Mouse (Mus musculus) hindbrain, embryonic 16.5 days (tissue): ENCODE results near the gene Xrcc6. TPM values are rescaled to one million over a fixed set of nuclear protein-coding genes. Genes with fewer than 3 reads are reported as not detected.

ENCODE experiments used
- ATAC-seq: fragments of 200-750 bp; cut with Nextera tagmentation; 2 replicates; pipeline ENCODE4 v1.8.0; 2017; ENCODE audit warnings: moderate TSS enrichment, moderate library complexity
- H3K27ac ChIP-seq: fragments of 300-500 bp; sonication (generic); 2 replicates; pipeline ENCODE4 v1.5.1; 2014; ENCODE audit warnings: low read depth, mild to moderate bottlenecking, control low read depth, low read length, moderate library complexity
- H3K27me3 ChIP-seq: fragments of 300-500 bp; sonication (generic); replicated peaks from 2 replicates; pipeline ENCODE4 v1.6.1; 2014; ENCODE audit warnings: low read length; ENCODE audit not compliant: control insufficient read depth, insufficient read depth
- H3K36me3 ChIP-seq: fragments of 300-500 bp; sonication (generic); 2 replicates; pipeline ENCODE4 v1.6.1; 2014; ENCODE audit warnings: mild to moderate bottlenecking, low read length, moderate library complexity, mixed read lengths; ENCODE audit not compliant: control insufficient read depth, insufficient read depth
- H3K4me1 ChIP-seq: fragments of 300-500 bp; sonication (generic); 2 replicates; pipeline ENCODE4 v1.6.1; 2014; ENCODE audit warnings: low read depth, low read length; ENCODE audit not compliant: control insufficient read depth, insufficient read depth
- H3K4me2 ChIP-seq: fragments of 300-500 bp; sonication (generic); 2 replicates; pipeline ENCODE4 v1.6.1; 2014; ENCODE audit warnings: mild to moderate bottlenecking, low read length, control low read depth, moderate library complexity
- H3K4me3 ChIP-seq: fragments of 300-500 bp; sonication (generic); 2 replicates; pipeline ENCODE4 v1.5.1; 2014; ENCODE audit warnings: mild to moderate bottlenecking, low read length, control low read depth, moderate library complexity
- H3K9ac ChIP-seq: fragments of 300-500 bp; sonication (generic); 2 replicates; pipeline ENCODE4 v1.6.1; 2014; ENCODE audit warnings: low read depth, mild to moderate bottlenecking, control low read depth, low read length, moderate library complexity
- H3K9me3 ChIP-seq: fragments of 300-500 bp; sonication (generic); 2 replicates; pipeline ENCODE4 v1.6.1; 2014; ENCODE audit warnings: mild to moderate bottlenecking, low read length, moderate library complexity; ENCODE audit not compliant: control insufficient read depth
- WGBS: fragments of 180-500 bp; shearing (Covaris S2); extraction: QIAGEN DNeasy Blood & Tissue Kit; methylation state at CpG from one replicate; pipeline ENCODE4 v1.1.7; 2014; 5-methylcytosine and 5-hydroxymethylcytosine counted together
- polyA plus RNA-seq: library from polyadenylated mRNA; unstranded; fragments of >200 nt; fragmentation: Nextera tagmentation; extraction: Ambion mirVana; gene quantifications from 2 replicates; pipeline ENCODE4 v1.2.1, GENCODE M21; 2015

Xrcc6 gene
- polyA plus RNA-seq, 1 experiment from 2014 or later: 44.4 TPM

GRCm38 (mm10) chr15:81950716-81951115 is 36.9 kb upstream of the Xrcc6 start:
- Histone ChIP-seq H3K4me2 (no peak overlapping the region), H3K4me1 (no peaks in the 10 kb centered on the region), H3K9ac (no peak overlapping the region), H3K36me3 (peaks cover 30% of the 10 kb centered on the region), H3K4me3 (no peak overlapping the region), H3K27me3 (no peaks in the 10 kb centered on the region), H3K9me3 (no peaks in the 10 kb centered on the region), H3K27ac (no peak overlapping the region)
- ATAC-seq: no peak
- WGBS: 90% methylated on average over 5 of the region's 5 CpGs

- Histone ChIP-seq H3K4me3 (no peak overlapping the region), H3K4me1 (no peaks in the 10 kb centered on the region), H3K27ac (no peak overlapping the region), H3K4me2 (no peak overlapping the region), H3K9me3 (no peaks in the 10 kb centered on the region), H3K27me3 (no peaks in the 10 kb centered on the region), H3K36me3 (peaks cover 30% of the 10 kb centered on the region), H3K9ac (no peak overlapping the region)
- peak; percentile 31; the same call in 1 of the 2 replicates for ATAC-seq
- WGBS: 90% methylated on average over 9 of the region's 9 CpGs
These were observed 36.5 kb upstream of the Xrcc6 start for GRCm38 (mm10) chr15:81951159-81951558.

- no peaks in the 10 kb centered on the region for H3K4me1 ChIP-seq
- no peak overlapping the region for H3K4me3 ChIP-seq
- peaks cover 23% of the 10 kb centered on the region for H3K36me3 ChIP-seq
- no peaks in the 10 kb centered on the region for H3K27me3 ChIP-seq
- WGBS: 81% methylated on average over 4 of the region's 4 CpGs
- no peak overlapping the region for H3K4me2 ChIP-seq
- no peaks in the 10 kb centered on the region for H3K9me3 ChIP-seq
- H3K27ac ChIP-seq: no peak overlapping the region
- no peak overlapping the region for H3K9ac ChIP-seq
- ATAC-seq: no peak
These were observed 35.3 kb upstream of the Xrcc6 start for GRCm38 (mm10) chr15:81952310-81952709.

GRCm38 (mm10) chr15:81954151-81954583 is 33.5 kb upstream of the Xrcc6 start:
- H3K4me2 ChIP-seq: no peak overlapping the region
- 0 out of 2 replicates have a peak, but pooled peaks cover 3% of the 10 kb centered on the region for H3K4me1 ChIP-seq
- H3K36me3 ChIP-seq: peaks cover 18% of the 10 kb centered on the region
- H3K27me3 ChIP-seq: no peaks in the 10 kb centered on the region
- no peaks in the 10 kb centered on the region for H3K9me3 ChIP-seq
- no peak overlapping the region for H3K4me3 ChIP-seq
- no peak for ATAC-seq
- WGBS: 96% methylated on average over 9 of the region's 9 CpGs
- H3K27ac ChIP-seq: no peak overlapping the region
- no peak overlapping the region for H3K9ac ChIP-seq

- Histone ChIP-seq H3K27me3 (no peaks in the 10 kb centered on the region), H3K4me2 (no peak overlapping the region), H3K9ac (no peak overlapping the region), H3K27ac (no peak overlapping the region), H3K4me1 (peaks cover 6% of the 10 kb centered on the region; the same call in 1 of the 2 replicates), H3K36me3 (peaks cover 15% of the 10 kb centered on the region), H3K4me3 (no peak overlapping the region), H3K9me3 (no peaks in the 10 kb centered on the region)
- 92% methylated on average over 6 of the region's 6 CpGs for whole genome bisulfite sequencing
- no peak for ATAC-seq
These were observed 32.9 kb upstream of the Xrcc6 start for GRCm38 (mm10) chr15:81954716-81955115.

GRCm38 (mm10) chr15:81955414-81955813 is 32.2 kb upstream of the Xrcc6 start:
- Histone ChIP-seq H3K27me3 (no peaks in the 10 kb centered on the region), H3K9me3 (no peaks in the 10 kb centered on the region), H3K9ac (no peak overlapping the region), H3K4me2 (no peak overlapping the region), H3K4me3 (no peak overlapping the region), H3K4me1 (peaks cover 6% of the 10 kb centered on the region; the same call in 1 of the 2 replicates), H3K36me3 (peaks cover 15% of the 10 kb centered on the region), H3K27ac (no peak overlapping the region)
- WGBS: 95% methylated on average over 15 of the region's 15 CpGs
- no peak for ATAC-seq

- H3K27ac ChIP-seq: no peak overlapping the region
- H3K27me3 ChIP-seq: no peaks in the 10 kb centered on the region
- no peak for ATAC-seq
- H3K9me3 ChIP-seq: no peaks in the 10 kb centered on the region
- peaks cover 6% of the 10 kb centered on the region; the same call in 1 of the 2 replicates for H3K4me1 ChIP-seq
- no peak overlapping the region for H3K4me3 ChIP-seq
- H3K36me3 ChIP-seq: peaks cover 15% of the 10 kb centered on the region
- WGBS: 55% methylated on average over 8 of the region's 8 CpGs
- no peak overlapping the region for H3K4me2 ChIP-seq
- H3K9ac ChIP-seq: no peak overlapping the region
These were observed 31.2 kb upstream of the Xrcc6 start for GRCm38 (mm10) chr15:81956457-81956856.

- Histone ChIP-seq H3K27me3 (no peaks in the 10 kb centered on the region), H3K9me3 (no peaks in the 10 kb centered on the region), H3K4me2 (no peak overlapping the region), H3K4me1 (peaks cover 6% of the 10 kb centered on the region; the same call in 1 of the 2 replicates), H3K9ac (no peak overlapping the region), H3K4me3 (no peak overlapping the region), H3K36me3 (peaks cover 13% of the 10 kb centered on the region), H3K27ac (no peak overlapping the region)
- WGBS: 90% methylated on average over 11 of the region's 11 CpGs
- ATAC-seq: no peak
These were observed 30.0 kb upstream of the Xrcc6 start for GRCm38 (mm10) chr15:81957598-81957997.

- no peak for ATAC-seq
- peaks cover 13% of the 10 kb centered on the region for H3K36me3 ChIP-seq
- no peak overlapping the region for H3K4me3 ChIP-seq
- H3K9ac ChIP-seq: no peak overlapping the region
- no peak overlapping the region for H3K4me2 ChIP-seq
- no peaks in the 10 kb centered on the region for H3K9me3 ChIP-seq
- no peaks in the 10 kb centered on the region for H3K27me3 ChIP-seq
- WGBS: 94% methylated on average over 3 of the region's 3 CpGs
- H3K27ac ChIP-seq: no peak overlapping the region
- H3K4me1 ChIP-seq: peaks cover 6% of the 10 kb centered on the region; the same call in 1 of the 2 replicates
These were observed 28.7 kb upstream of the Xrcc6 start for GRCm38 (mm10) chr15:81958906-81959305.
